Mouse (Mus musculus) ES-E14 (cell line): ENCODE measurements around the gene Mapk3.

Experiments
- CHD2 ChIP-seq: IDR thresholded peaks from 2 replicates; pipeline ENCODE4 v1.6.1; 2014; ENCODE audit warnings: mild to moderate bottlenecking, low read depth, low read length, inconsistent platforms
- MAFK ChIP-seq: IDR thresholded peaks from 2 replicates; pipeline ENCODE4 v1.6.1; 2014; ENCODE audit warnings: mild to moderate bottlenecking, low read depth, low read length, inconsistent platforms; ENCODE audit not compliant: insufficient read depth
- ZC3H11A ChIP-seq: IDR thresholded peaks from 2 replicates; pipeline ENCODE4 v1.6.1; 2012; ENCODE audit warnings: low read depth, mild to moderate bottlenecking, inconsistent platforms, low read length, borderline replicate concordance

GRCm38 (mm10) chr7:126793456-126794270 is 34.3 kb downstream of the Mapk3 start:
- TF ChIP-seq MAFK (no peak), ZC3H11A (no peak), CHD2 (no peak)
